Mouse (Mus musculus) A20 (cell line): ENCODE results near the gene Mdga1.

Experiments used
- DNase-seq: peaks from one replicate; pipeline ENCODE4 v3.0.0-alpha.2; 2011; ENCODE audit warnings: low read depth, low spot score

Mdga1 gene

GRCm38 (mm10) chr17:29920089-29920488 lies 49.8 kb downstream of the Mdga1 start:
- DNase-seq = no peak

GRCm38 (mm10) chr17:29919552-29919920 lies 50.4 kb downstream of the Mdga1 start:
- DNase-seq = no peak

GRCm38 (mm10) chr17:29918791-29919551 lies 50.9 kb downstream of the Mdga1 start:
- no peak for DNase-seq

- no peak for DNase-seq
Observed at GRCm38 (mm10) chr17:29916968-29917367, 52.9 kb downstream of the Mdga1 start.

- no peak for DNase-seq
Observed at GRCm38 (mm10) chr17:29915820-29916219, 54.1 kb downstream of the Mdga1 start.

GRCm38 (mm10) chr17:29913301-29913965 lies 56.5 kb downstream of the Mdga1 start:
- peak; percentile 31 for DNase-seq

GRCm38 (mm10) chr17:29912733-29913132 lies 57.2 kb downstream of the Mdga1 start:
- DNase-seq = no peak

GRCm38 (mm10) chr17:29909031-29909430 lies 60.9 kb downstream of the Mdga1 start:
- DNase-seq = no peak

GRCm38 (mm10) chr17:29904694-29905093 lies 65.2 kb downstream of the Mdga1 start:
- DNase-seq = no peak

- no peak for DNase-seq
Observed at GRCm38 (mm10) chr17:29902406-29903155, 67.3 kb downstream of the Mdga1 start.

- no peak for DNase-seq
Observed at GRCm38 (mm10) chr17:29900289-29900688, 69.6 kb downstream of the Mdga1 start.

GRCm38 (mm10) chr17:29896181-29897054 lies 73.5 kb downstream of the Mdga1 start:
- peak; percentile 79 for DNase-seq

- no peak for DNase-seq
Observed at GRCm38 (mm10) chr17:29895566-29895965, 74.3 kb downstream of the Mdga1 start.

GRCm38 (mm10) chr17:29894965-29895364 lies 74.9 kb downstream of the Mdga1 start:
- DNase-seq = no peak

- no peak for DNase-seq
Observed at GRCm38 (mm10) chr17:29890451-29891110, 79.3 kb downstream of the Mdga1 start.

- DNase-seq = no peak
Observed at GRCm38 (mm10) chr17:29888981-29889980, 80.6 kb downstream of the Mdga1 start.

- DNase-seq = no peak
Observed at GRCm38 (mm10) chr17:29887881-29888826, 81.7 kb downstream of the Mdga1 start.

- DNase-seq = no peak
Observed at GRCm38 (mm10) chr17:29887271-29887880, 82.5 kb downstream of the Mdga1 start.
